Mouse (Mus musculus): ENCODE measurements around the gene Lpxn. TPM values are rescaled to one million over a fixed set of nuclear protein-coding genes. Genes with fewer than 3 reads are reported as not detected.

Gene Lpxn
- polyA plus RNA-seq, 1 experiment: 3.2 TPM

DNA sequence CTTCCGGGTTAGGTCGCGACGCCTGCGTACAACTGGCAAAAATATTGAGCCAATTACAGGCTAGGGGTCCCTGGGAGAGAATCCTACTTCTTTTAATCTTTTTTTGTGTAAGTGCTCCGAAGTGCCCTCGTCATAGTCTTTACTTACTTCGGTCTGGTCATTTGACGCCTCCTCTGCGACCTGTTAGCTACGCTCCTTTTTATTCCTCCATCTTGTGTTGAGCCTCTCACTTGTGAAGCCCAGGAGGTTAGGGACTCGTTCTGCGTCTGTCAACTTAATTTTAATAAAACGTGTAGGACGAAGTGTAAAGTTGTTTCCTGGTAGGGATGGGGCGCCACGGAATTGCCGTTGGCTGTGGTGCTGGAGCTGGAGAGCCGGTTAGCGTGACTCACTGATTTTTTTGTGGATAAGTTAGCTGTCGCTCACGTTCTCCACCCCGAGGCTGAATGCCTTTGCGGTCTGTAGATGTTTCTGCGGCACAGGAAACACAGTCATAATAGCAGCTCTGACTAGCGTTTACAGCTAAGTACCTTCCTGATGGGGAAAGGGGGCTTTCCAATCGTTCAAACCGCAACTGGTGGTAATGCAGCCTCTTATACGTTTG is 437 bp downstream of the Lpxn start:
- H3K36me3 ChIP-seq (ENCODE audit: control insufficient read depth, insufficient read depth, low read length): no peaks in the 10 kb centered on the region
- under 1% methylated on average over 29 of the region's 29 CpGs for WGBS
- H3K27ac ChIP-seq (ENCODE audit: insufficient read depth, low read depth, low read length): peak overlapping the region; percentile 88
- no peaks in the 10 kb centered on the region for H3K27me3 ChIP-seq (replicated peaks; ENCODE audit: control insufficient read depth, insufficient read depth, low read length)
- TF ChIP-seq POLR2A (IDR thresholded peaks at IDR 0.05; ENCODE audit: low read depth, low read length) (no peak), CTCF (conservative IDR thresholded peaks at IDR 0.05; ENCODE audit: insufficient read depth, insufficient read length, low read depth, low read length) (no peak)
- no peaks in the 10 kb centered on the region for H3K4me1 ChIP-seq (ENCODE audit: control insufficient read depth, insufficient read depth, low read length)
- H3K4me3 ChIP-seq (ENCODE audit: insufficient read depth, low read depth, low read length): peak overlapping the region; percentile 65
- peak; percentile 72 for DNase-seq

- 1% methylated on average over 7 of the region's 7 CpGs for WGBS
- DNase-seq: peak; percentile 63
- no peaks in the 10 kb centered on the region for H3K27me3 ChIP-seq (replicated peaks; ENCODE audit: control insufficient read depth, insufficient read depth, low read length)
- H3K4me1 ChIP-seq (ENCODE audit: control insufficient read depth, insufficient read depth, low read length): no peaks in the 10 kb centered on the region
- no peak for TF ChIP-seq POLR2A (IDR thresholded peaks at IDR 0.05; ENCODE audit: low read depth, low read length)
- TF ChIP-seq CTCF (conservative IDR thresholded peaks at IDR 0.05; ENCODE audit: insufficient read depth, insufficient read length, low read depth, low read length): 0 out of 2 replicates have a peak, but pooled peaks have one; percentile 7
- peak overlapping the region; percentile 88; the same call in 1 of the 2 replicates for H3K27ac ChIP-seq (ENCODE audit: insufficient read depth, low read depth, low read length)
- H3K4me3 ChIP-seq (ENCODE audit: insufficient read depth, low read depth, low read length): peak overlapping the region; percentile 65
- no peaks in the 10 kb centered on the region for H3K36me3 ChIP-seq (ENCODE audit: control insufficient read depth, insufficient read depth, low read length)
Observed at GRCm38 (mm10) chr19:12797071-12797470, 1.1 kb downstream of the Lpxn start.

DNA sequence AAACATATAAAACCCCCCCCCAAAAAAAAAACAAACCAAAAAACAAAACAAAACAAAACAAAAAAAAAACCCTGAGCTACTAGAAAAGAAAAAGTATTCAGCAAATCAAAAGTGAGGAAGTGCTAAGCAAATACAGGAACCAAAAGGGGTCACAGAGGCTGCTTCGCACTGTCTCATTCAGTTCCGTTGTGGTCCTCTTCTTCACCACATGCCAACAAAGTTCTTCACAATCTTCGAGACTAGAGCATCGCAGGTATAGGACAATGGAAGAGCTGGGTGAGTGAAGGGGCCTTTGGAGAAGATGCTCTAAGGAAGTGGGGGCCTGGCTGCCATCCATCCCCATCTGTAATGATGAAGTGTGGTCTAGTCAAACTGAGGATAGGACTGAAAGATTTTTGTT is 2.4 kb downstream of the Lpxn start:
- TF ChIP-seq CTCF (conservative IDR thresholded peaks at IDR 0.05; ENCODE audit: insufficient read depth, insufficient read length, low read depth, low read length): no peak
- no peak for TF ChIP-seq POLR2A (IDR thresholded peaks at IDR 0.05; ENCODE audit: low read depth, low read length)
- no peaks in the 10 kb centered on the region for H3K27me3 ChIP-seq (replicated peaks; ENCODE audit: control insufficient read depth, insufficient read depth, low read length)
- no peaks in the 10 kb centered on the region for H3K4me1 ChIP-seq (ENCODE audit: control insufficient read depth, insufficient read depth, low read length)
- no peaks in the 10 kb centered on the region for H3K36me3 ChIP-seq (ENCODE audit: control insufficient read depth, insufficient read depth, low read length)
- no peak overlapping the region for H3K27ac ChIP-seq (ENCODE audit: insufficient read depth, low read depth, low read length)
- WGBS: 81% methylated on average over 4 of the region's 4 CpGs
- no peak for DNase-seq
- H3K4me3 ChIP-seq (ENCODE audit: insufficient read depth, low read depth, low read length): no peak overlapping the region

GRCm38 (mm10) chr19:12799081-12799480 is 3.1 kb downstream of the Lpxn start:
- WGBS: 75% methylated on average over 3 of the region's 3 CpGs
- no peak overlapping the region for H3K27ac ChIP-seq (ENCODE audit: insufficient read depth, low read depth, low read length)

DNA sequence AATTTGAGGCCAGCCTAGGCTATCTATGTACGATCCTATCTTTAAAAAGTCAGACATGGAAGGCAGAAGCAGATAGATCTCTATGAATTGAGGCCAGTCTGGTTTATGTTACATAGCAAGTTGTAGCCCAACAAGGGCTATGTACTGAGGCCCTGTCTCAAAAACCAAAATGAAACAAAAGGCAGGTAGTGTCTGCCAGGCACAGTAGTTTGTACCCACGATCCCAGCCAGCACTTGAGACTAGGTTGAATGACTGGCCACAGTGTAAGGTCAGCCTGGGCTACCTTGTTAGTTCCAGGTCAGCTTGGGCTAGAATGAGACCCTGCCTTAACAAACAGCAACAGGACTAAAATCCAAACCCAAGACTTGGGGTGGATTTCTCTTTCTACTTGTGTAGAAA is 4.6 kb downstream of the Lpxn start:
- no peak for TF ChIP-seq POLR2A (IDR thresholded peaks at IDR 0.05; ENCODE audit: low read depth, low read length)
- TF ChIP-seq CTCF (conservative IDR thresholded peaks at IDR 0.05; ENCODE audit: insufficient read depth, insufficient read length, low read depth, low read length): no peak
- Histone ChIP-seq H3K4me3 (ENCODE audit: insufficient read depth, low read depth, low read length) (no peak overlapping the region), H3K36me3 (ENCODE audit: control insufficient read depth, insufficient read depth, low read length) (no peaks in the 10 kb centered on the region), H3K4me1 (ENCODE audit: control insufficient read depth, insufficient read depth, low read length) (no peaks in the 10 kb centered on the region), H3K27ac (ENCODE audit: insufficient read depth, low read depth, low read length) (no peak overlapping the region), H3K27me3 (replicated peaks; ENCODE audit: control insufficient read depth, insufficient read depth, low read length) (no peaks in the 10 kb centered on the region)
- DNase-seq: no peak
- 71% methylated on average over 2 of the region's 2 CpGs for WGBS

More at GRCm38 (mm10) chr19:12799081-12799480, 3.1 kb downstream of the Lpxn start:
- Histone ChIP-seq H3K27me3 (replicated peaks; ENCODE audit: control insufficient read depth, insufficient read depth, low read length) (no peaks in the 10 kb centered on the region), H3K4me1 (ENCODE audit: control insufficient read depth, insufficient read depth, low read length) (no peaks in the 10 kb centered on the region), H3K36me3 (ENCODE audit: control insufficient read depth, insufficient read depth, low read length) (no peaks in the 10 kb centered on the region), H3K4me3 (ENCODE audit: insufficient read depth, low read depth, low read length) (no peak overlapping the region)
- no peak for DNase-seq
- no peak for TF ChIP-seq CTCF (conservative IDR thresholded peaks at IDR 0.05; ENCODE audit: insufficient read depth, insufficient read length, low read depth, low read length)
- no peak for TF ChIP-seq POLR2A (IDR thresholded peaks at IDR 0.05; ENCODE audit: low read depth, low read length)

DNA sequence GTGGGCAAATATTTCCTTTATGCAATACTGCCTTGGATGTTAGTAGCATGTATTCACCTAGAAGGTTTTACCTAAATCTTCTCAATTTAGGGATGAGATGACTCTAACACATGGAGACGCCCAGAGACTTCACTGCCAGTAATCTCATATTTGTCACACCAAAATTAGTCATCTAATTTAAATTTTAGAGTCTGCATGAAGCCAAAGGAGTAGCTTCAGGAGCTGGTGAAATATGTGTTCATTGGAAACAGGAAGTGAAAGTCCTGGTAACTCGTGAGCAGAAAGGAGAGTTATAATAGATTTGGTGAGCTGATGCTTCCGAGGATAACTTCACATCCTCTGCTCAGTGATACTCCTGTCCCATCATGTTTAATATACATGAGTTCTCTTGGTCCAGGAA is 5.1 kb downstream of the Lpxn start:
- DNase-seq: no peak
- TF ChIP-seq CTCF (conservative IDR thresholded peaks at IDR 0.05; ENCODE audit: insufficient read depth, insufficient read length, low read depth, low read length) (no peak), POLR2A (IDR thresholded peaks at IDR 0.05; ENCODE audit: low read depth, low read length) (no peak)
- Histone ChIP-seq H3K27ac (ENCODE audit: insufficient read depth, low read depth, low read length) (no peak overlapping the region), H3K4me3 (ENCODE audit: insufficient read depth, low read depth, low read length) (no peak overlapping the region), H3K27me3 (replicated peaks; ENCODE audit: control insufficient read depth, insufficient read depth, low read length) (no peaks in the 10 kb centered on the region), H3K4me1 (ENCODE audit: control insufficient read depth, insufficient read depth, low read length) (no peaks in the 10 kb centered on the region), H3K36me3 (ENCODE audit: control insufficient read depth, insufficient read depth, low read length) (no peaks in the 10 kb centered on the region)
- WGBS: 71% methylated on average over 3 of the region's 3 CpGs

- Histone ChIP-seq H3K4me3 (ENCODE audit: insufficient read depth, low read depth, low read length) (no peak overlapping the region), H3K36me3 (ENCODE audit: control insufficient read depth, insufficient read depth, low read length) (no peaks in the 10 kb centered on the region), H3K4me1 (ENCODE audit: control insufficient read depth, insufficient read depth, low read length) (no peaks in the 10 kb centered on the region), H3K27me3 (replicated peaks; ENCODE audit: control insufficient read depth, insufficient read depth, low read length) (no peaks in the 10 kb centered on the region), H3K27ac (ENCODE audit: insufficient read depth, low read depth, low read length) (no peak overlapping the region)
- TF ChIP-seq CTCF (conservative IDR thresholded peaks at IDR 0.05; ENCODE audit: insufficient read depth, insufficient read length, low read depth, low read length) (no peak), POLR2A (IDR thresholded peaks at IDR 0.05; ENCODE audit: low read depth, low read length) (no peak)
- no peak for DNase-seq
- 79% methylated on average over 3 of the region's 3 CpGs for WGBS
Observed at GRCm38 (mm10) chr19:12802830-12803229, 6.8 kb downstream of the Lpxn start.

Data from kidney, adult 2 months (tissue).